Mouse (Mus musculus): Measurements from ENCODE around the gene Dcaf10. TPM values are rescaled to one million over a fixed set of nuclear protein-coding genes. Genes with fewer than 3 reads are reported as not detected.

Gene Dcaf10
- total RNA-seq, 2 experiments from 2014 or later, result 25.4 to 28.4 TPM

GRCm38 (mm10) chr4:45420733-45421132 is 78.8 kb downstream of the Dcaf10 start:
- no peak for DNase-seq

DNA sequence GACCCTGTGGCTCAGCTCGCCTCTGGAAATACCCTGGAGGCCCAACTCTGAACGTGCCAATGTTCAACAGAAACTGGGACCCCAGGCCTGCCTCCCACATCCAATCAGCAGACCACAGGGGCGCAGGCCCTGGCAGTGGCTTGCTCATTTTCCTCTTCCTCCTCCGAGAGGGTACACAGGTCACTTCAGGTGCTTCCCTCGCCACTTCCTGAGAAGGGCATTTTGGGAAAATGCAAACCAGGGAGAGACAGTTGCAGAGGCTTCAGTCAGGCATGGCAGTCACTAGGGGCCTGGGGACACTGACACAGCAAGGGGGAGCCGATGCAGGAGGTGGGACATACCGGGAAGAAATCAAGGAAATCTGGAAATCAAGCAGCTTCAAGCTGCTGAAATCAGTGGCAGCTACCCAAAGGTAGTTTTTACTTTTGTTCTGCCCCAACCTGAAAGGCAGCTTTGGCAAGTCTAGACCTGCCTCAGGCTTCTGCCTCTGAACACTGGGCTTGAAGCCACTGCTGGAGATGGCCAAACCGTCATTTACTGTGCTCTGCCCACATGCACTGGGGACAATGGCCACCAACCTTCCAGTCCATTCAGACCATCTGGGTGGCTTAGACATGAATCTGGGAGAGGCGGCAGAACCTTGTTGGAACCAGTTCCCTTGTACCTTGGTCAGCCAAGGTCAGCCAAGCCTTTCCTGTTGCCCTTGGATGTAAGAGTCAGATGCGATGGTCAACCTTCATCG is 79.8 kb downstream of the Dcaf10 start:
- DNase-seq, result no peak

GRCm38 (mm10) chr4:45422640-45423039 is 80.7 kb downstream of the Dcaf10 start:
- DNase-seq, result no peak

DNA sequence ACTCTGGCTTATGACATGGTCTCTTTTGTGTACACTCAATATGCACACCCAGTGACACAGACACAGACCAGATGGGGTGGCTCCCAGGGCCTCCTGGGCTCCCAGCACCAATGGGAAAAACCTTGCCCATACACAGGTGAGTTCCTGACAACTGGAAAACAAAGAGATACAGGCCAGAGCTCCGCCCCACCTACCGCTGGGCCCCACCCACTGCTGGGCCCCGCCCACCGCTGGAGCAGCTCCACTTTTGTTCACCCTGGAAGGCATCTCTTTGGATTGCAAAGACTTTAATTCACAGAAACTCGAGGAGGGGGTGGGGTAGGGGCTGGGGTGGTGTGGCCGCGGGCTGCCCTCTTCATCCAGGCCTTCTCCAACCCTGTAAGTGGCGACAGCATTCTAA is 81.5 kb downstream of the Dcaf10 start:
- no peak for DNase-seq

GRCm38 (mm10) chr4:45426724-45427457 is 85.0 kb downstream of the Dcaf10 start:
- no peak for DNase-seq

Small RNA genes within 50 kb of the gene (microRNA-seq; reads per million reads assigned to microRNA genes)
- not detected for gene Gm25692

Other genes starting within 250 kb of the Dcaf10 start
- gene Tomm5, start 234.0 kb upstream of the Dcaf10 start, total RNA-seq (2021), result 100 to 1,000 TPM; 137 to 158 TPM
- gene Frmpd1, start 157.2 kb upstream of the Dcaf10 start, total RNA-seq (2021), result 1 to 10 TPM; 6.3 to 7.3 TPM
- gene Trmt10b, start 45.0 kb upstream of the Dcaf10 start, total RNA-seq (2021), result 10 to 100 TPM in 1 of 2 experiments, 1 to 10 TPM in 1; 8.4 to 12.0 TPM
- gene Exosc3, start 631 bp downstream of the Dcaf10 start, total RNA-seq (2021), result 10 to 100 TPM; 22.8 to 24.5 TPM
- 100 to 1,000 TPM; 360 to 448 TPM for gene Slc25a51, start 66.7 kb downstream of the Dcaf10 start, total RNA-seq (2021)
- 10 to 100 TPM; 40.4 to 72.5 TPM for gene Shb, start 190.4 kb downstream of the Dcaf10 start, total RNA-seq (2021)